Mouse (Mus musculus): ENCODE measurements at regions not wholly inside any gene's neighbourhood (a gene's known extent, or its start where the extent isn't known, plus 50 kb on each side); places are given as distances from the start of the nearest gene placed in this dataset.

- TF ChIP-seq USF1 (IDR thresholded peaks at IDR 0.05; ENCODE audit: low read depth) (no peak), CTCF (IDR thresholded peaks at IDR 0.05; ENCODE audit: control insufficient read depth, insufficient read depth, insufficient read length) (no peak), FOSL1 (IDR thresholded peaks at IDR 0.05; ENCODE audit: insufficient read depth, low read length, poor library complexity, severe bottlenecking) (no peak), MYOG (IDR thresholded peaks at IDR 0.05; ENCODE audit: control insufficient read depth, extremely low read depth, insufficient read length) (no peak), CEBPB (IDR thresholded peaks at IDR 0.05; ENCODE audit: low read depth) (no peak), MAX (IDR thresholded peaks at IDR 0.05) (no peak), MYOD1 (IDR thresholded peaks at IDR 0.05; ENCODE audit: control insufficient read depth, insufficient read length, low read depth) (no peak)
These were observed 217.7 kb upstream of the Habp2 start for GRCm38 (mm10) chr19:56069266-56069665.
